Mouse (Mus musculus) intestine, postnatal 0 days (tissue): ENCODE results near the gene Gart. TPM values are rescaled to one million over a fixed set of nuclear protein-coding genes. Genes with fewer than 3 reads are reported as not detected.
A peak's percentile ranks its signal among the peaks of the same experiment; 100 is the strongest.

Source experiments
- ATAC-seq: fragments of 200-750 bp; cut with Nextera tagmentation; 2 replicates; pipeline ENCODE4 v1.8.0; 2017; ENCODE audit warnings: mild to moderate bottlenecking, moderate TSS enrichment, moderate library complexity
- H3K27ac ChIP-seq: fragments of 300-500 bp; sonication (generic); 2 replicates; pipeline ENCODE4 v1.5.1; 2014; ENCODE audit warnings: mild to moderate bottlenecking, low read depth, low read length, moderate library complexity
- H3K27me3 ChIP-seq: fragments of 300-500 bp; sonication (generic); replicated peaks from 2 replicates; pipeline ENCODE4 v1.6.1; 2014; ENCODE audit warnings: low read length, mixed read lengths; ENCODE audit not compliant: control insufficient read depth, insufficient read depth
- H3K36me3 ChIP-seq: fragments of 300-500 bp; sonication (generic); 2 replicates; pipeline ENCODE4 v1.6.1; 2014; ENCODE audit warnings: mild to moderate bottlenecking, moderate library complexity; ENCODE audit not compliant: control insufficient read depth, insufficient read depth
- H3K4me1 ChIP-seq: fragments of 300-500 bp; sonication (generic); replicated peaks from 2 replicates; pipeline ENCODE4 v1.6.1; 2014; ENCODE audit warnings: antibody characterized with exemption, low read length, mixed read lengths; ENCODE audit not compliant: control insufficient read depth, insufficient read depth
- H3K4me2 ChIP-seq: fragments of 300-500 bp; sonication (generic); replicated peaks from 2 replicates; pipeline ENCODE4 v1.6.1; 2014; ENCODE audit warnings: low read depth, mild to moderate bottlenecking, moderate library complexity
- H3K4me3 ChIP-seq: fragments of 300-500 bp; sonication (generic); 2 replicates; pipeline ENCODE4 v1.5.1; 2014; ENCODE audit warnings: low read depth, low read length
- H3K9ac ChIP-seq: fragments of 300-500 bp; sonication (generic); 2 replicates; pipeline ENCODE4 v1.6.1; 2014; ENCODE audit warnings: mild to moderate bottlenecking, low read depth, low read length
- H3K9me3 ChIP-seq: fragments of 300-500 bp; sonication (generic); 2 replicates; pipeline ENCODE4 v1.6.1; 2016; ENCODE audit warnings: mixed run types; ENCODE audit not compliant: control insufficient read depth
- CTCF ChIP-seq: sonication (generic); IDR thresholded peaks from 2 replicates; pipeline ENCODE4 v1.5.1; 2016; ENCODE audit warnings: low read depth, mild to moderate bottlenecking, control low read depth, antibody characterized with exemption, moderate library complexity
- WGBS: fragments of 180-500 bp; shearing (Covaris S2); extraction: QIAGEN DNeasy Blood & Tissue Kit; methylation state at CpG from one replicate; pipeline ENCODE4 v1.1.7; 2014; 5-methylcytosine and 5-hydroxymethylcytosine counted together
- polyA plus RNA-seq: library from polyadenylated mRNA; unstranded; fragments of >200 nt; fragmentation: Nextera tagmentation; extraction: Ambion mirVana; gene quantifications from 2 replicates; pipeline ENCODE4 v1.2.1, GENCODE M21; 2015

Gart gene
- polyA plus RNA-seq, 1 experiment from 2014 or later = 19.0 TPM

- Histone ChIP-seq H3K9ac (peak within 1 kb of the TSS; percentile 62), H3K9me3 (no peaks in the 10 kb centered on the region), H3K4me2 (peak within 1 kb of the TSS; percentile 97), H3K27ac (no peak within 1 kb of the TSS), H3K36me3 (peaks cover 36% of the 10 kb centered on the region), H3K4me3 (peak within 1 kb of the TSS; percentile 75), H3K27me3 (no peaks in the 10 kb centered on the region), H3K4me1 (no peaks in the 10 kb centered on the region)
- no peak for TF ChIP-seq CTCF
- ATAC-seq = peak; percentile 83
- 11% methylated on average over 39 of the region's 39 CpGs for WGBS
These were observed 27.9 kb downstream of the Gart start, which contains the start of gene Dnajc28 for GRCm38 (mm10) chr16:91618511-91619501. Gene Dnajc28, minus strand, starts transcription at chr16:91619026.

GRCm38 (mm10) chr16:91614552-91614951 is 32.2 kb downstream of the Gart start:
- Histone ChIP-seq H3K4me3 (no peak overlapping the region), H3K36me3 (no peaks in the 10 kb centered on the region; the same call in 1 of the 2 replicates), H3K27ac (no peak overlapping the region), H3K9ac (no peak overlapping the region), H3K27me3 (no peaks in the 10 kb centered on the region), H3K4me1 (no peaks in the 10 kb centered on the region), H3K9me3 (no peaks in the 10 kb centered on the region), H3K4me2 (no peak overlapping the region)
- no peak for TF ChIP-seq CTCF
- ATAC-seq = no peak
- 83% methylated on average over 6 of the region's 6 CpGs for WGBS

- no peak overlapping the region for H3K4me2 ChIP-seq
- WGBS = 72% methylated on average over 5 of the region's 5 CpGs
- no peak for ATAC-seq
- H3K36me3 ChIP-seq = no peaks in the 10 kb centered on the region; the same call in 1 of the 2 replicates
- no peak overlapping the region for H3K4me3 ChIP-seq
- no peak overlapping the region for H3K27ac ChIP-seq
- H3K9me3 ChIP-seq = no peaks in the 10 kb centered on the region
- H3K27me3 ChIP-seq = no peaks in the 10 kb centered on the region
- no peak overlapping the region for H3K9ac ChIP-seq
- H3K4me1 ChIP-seq = no peaks in the 10 kb centered on the region
- no peak for TF ChIP-seq CTCF
These were observed 34.2 kb downstream of the Gart start for GRCm38 (mm10) chr16:91612525-91612924.

GRCm38 (mm10) chr16:91611248-91611647 is 35.5 kb downstream of the Gart start:
- no peak overlapping the region for H3K4me2 ChIP-seq
- no peak overlapping the region for H3K27ac ChIP-seq
- no peaks in the 10 kb centered on the region for H3K27me3 ChIP-seq
- no peaks in the 10 kb centered on the region; the same call in 1 of the 2 replicates for H3K36me3 ChIP-seq
- ATAC-seq = no peak
- no peaks in the 10 kb centered on the region for H3K4me1 ChIP-seq
- no peak overlapping the region for H3K4me3 ChIP-seq
- H3K9ac ChIP-seq = no peak overlapping the region
- no peaks in the 10 kb centered on the region for H3K9me3 ChIP-seq
- WGBS = 66% methylated on average over 11 of the region's 11 CpGs
- TF ChIP-seq CTCF = no peak

- H3K27me3 ChIP-seq = no peaks in the 10 kb centered on the region
- H3K4me2 ChIP-seq = no peak overlapping the region
- H3K4me1 ChIP-seq = no peaks in the 10 kb centered on the region
- H3K36me3 ChIP-seq = no peaks in the 10 kb centered on the region; the same call in 1 of the 2 replicates
- no peak overlapping the region for H3K4me3 ChIP-seq
- H3K9ac ChIP-seq = no peak overlapping the region
- no peak for ATAC-seq
- no peak overlapping the region for H3K27ac ChIP-seq
- no peaks in the 10 kb centered on the region for H3K9me3 ChIP-seq
- no peak for TF ChIP-seq CTCF
- WGBS = 66% methylated on average over 9 of the region's 9 CpGs
These were observed 37.1 kb downstream of the Gart start for GRCm38 (mm10) chr16:91609501-91610245.

GRCm38 (mm10) chr16:91606958-91607357 is 39.8 kb downstream of the Gart start:
- Histone ChIP-seq H3K9ac (no peak overlapping the region), H3K27me3 (no peaks in the 10 kb centered on the region), H3K9me3 (no peaks in the 10 kb centered on the region), H3K36me3 (no peaks in the 10 kb centered on the region), H3K27ac (no peak overlapping the region), H3K4me2 (no peak overlapping the region), H3K4me3 (no peak overlapping the region), H3K4me1 (no peaks in the 10 kb centered on the region)
- ATAC-seq = 0 out of 2 replicates have a peak, but pooled peaks have one; percentile 41
- no peak for TF ChIP-seq CTCF
- 71% methylated on average over 8 of the region's 8 CpGs for WGBS
